Mouse (Mus musculus): Measurements from ENCODE around the gene Akr1c14.

GRCm38 (mm10) chr13:4119181-4119904 lies 70.5 kb downstream of the Akr1c14 start:
- TF ChIP-seq CTCF (IDR thresholded peaks at IDR 0.05; ENCODE audit: extremely low read depth, insufficient read depth, low read length) (no peak), POLR2A (IDR thresholded peaks at IDR 0.05; ENCODE audit: extremely low read depth, insufficient read depth, low read length) (no peak)
